Mouse (Mus musculus) layer of hippocampus, adult 6 months (tissue): Measurements from ENCODE around the gene Muc2. TPM values are rescaled to one million over a fixed set of nuclear protein-coding genes. Genes with fewer than 3 reads are reported as not detected.

Experiments
- long read RNA-seq, 2 experiments: library from polyadenylated mRNA; unstranded; transcript quantifications; one replicate each; pipeline ENCODE4 v2.0.0; 2019 to 2020
- polyA plus RNA-seq: library from polyadenylated mRNA; unstranded; fragments of <200 nt; fragmentation: Nextera tagmentation; gene quantifications from 2 replicates; pipeline ENCODE4 v1.2.3, GENCODE M21; 2021

The Muc2 gene
- not detected in 2 replicates for polyA plus RNA-seq
- long read RNA-seq, experiment 1: 0 reads
- long read RNA-seq, experiment 2: 0 reads

GRCm38 (mm10) chr7:141690040-141690439, at the start of gene Muc2:
TSS of gene Muc2 (plus strand) at chr7:141690340.

GRCm38 (mm10) chr7:141788677-141789452, 98.7 kb downstream of the Muc2 start, which contains the start of gene Muc5ac:
TSS of gene Muc5ac (plus strand) at chr7:141788972.

Other genes starting within 250 kb of the Muc2 start
- gene Pidd1, start 246.3 kb upstream of the Muc2 start, polyA plus RNA-seq: 0.33 and 0.48 TPM in 2 replicates
- gene Rplp2, start 243.0 kb upstream of the Muc2 start, polyA plus RNA-seq: 2,193 and 2,396 TPM in 2 replicates
- 14.8 and 16.6 TPM in 2 replicates for gene Pnpla2, start 235.1 kb upstream of the Muc2 start, polyA plus RNA-seq
- 2.9 and 4.7 TPM in 2 replicates for gene Cracr2b, start 229.2 kb upstream of the Muc2 start, polyA plus RNA-seq
- gene Cd151, start 222.9 kb upstream of the Muc2 start, polyA plus RNA-seq: 34.7 and 46.2 TPM in 2 replicates
- gene Polr2l, start 215.2 kb upstream of the Muc2 start, polyA plus RNA-seq: 91.9 and 96.6 TPM in 2 replicates
- gene Tspan4, start 215.1 kb upstream of the Muc2 start, polyA plus RNA-seq: 27.1 and 34.9 TPM in 2 replicates
- 69.3 and 75.3 TPM in 2 replicates for gene Chid1, start 150.5 kb upstream of the Muc2 start, polyA plus RNA-seq
- gene Ap2a2, start 128.2 kb upstream of the Muc2 start, polyA plus RNA-seq: 140 and 157 TPM in 2 replicates
- gene Muc6, start 35.0 kb upstream of the Muc2 start, polyA plus RNA-seq: not detected in 2 replicates
- not detected in 2 replicates for gene Muc5ac, start 98.6 kb downstream of the Muc2 start, polyA plus RNA-seq
- not detected in 2 replicates for gene Muc5b, start 148.7 kb downstream of the Muc2 start, polyA plus RNA-seq
- 63.0 and 65.5 TPM in 2 replicates for gene Tollip, start 228.2 kb downstream of the Muc2 start, polyA plus RNA-seq